Mouse (Mus musculus) small intestine, adult 2 months (tissue): ENCODE measurements around the gene Pdxp.

Experiments used
- CTCF ChIP-seq: fragments of 200-500 bp; IDR thresholded peaks from 2 replicates; pipeline ENCODE4 v1.5.1; 2012; ENCODE audit warnings: low read depth, mild to moderate bottlenecking, control low read depth, inconsistent platforms, low read length, moderate library complexity, mixed read lengths; ENCODE audit not compliant: insufficient replicate concordance, insufficient read length; ENCODE audit errors: extremely low read depth
- POLR2A ChIP-seq: fragments of 200-500 bp; IDR thresholded peaks from 2 replicates; pipeline ENCODE4 v1.6.1; 2012; ENCODE audit warnings: low read depth, mild to moderate bottlenecking, control low read depth, inconsistent platforms, low read length, moderate library complexity

GRCm38 (mm10) chr15:78874989-78875388 is 38.7 kb upstream of the Pdxp start:
- TF ChIP-seq POLR2A, result no peak
- TF ChIP-seq CTCF, result no peak
